Mouse (Mus musculus) adrenal gland, adult 8-10 months (tissue): ENCODE measurements around the gene Atp6v1b1. TPM values are rescaled to one million over a fixed set of nuclear protein-coding genes. Genes with fewer than 3 reads are reported as not detected.

Source experiments
- DNase-seq: peaks from one replicate; pipeline ENCODE4 v3.0.0; 2022
- total RNA-seq, 4 experiments: library from RNA; stranded (reverse); gene quantifications; 2 replicates each; pipeline ENCODE4 v1.2.4; 2022

Atp6v1b1 gene
- not detected for total RNA-seq

DNA sequence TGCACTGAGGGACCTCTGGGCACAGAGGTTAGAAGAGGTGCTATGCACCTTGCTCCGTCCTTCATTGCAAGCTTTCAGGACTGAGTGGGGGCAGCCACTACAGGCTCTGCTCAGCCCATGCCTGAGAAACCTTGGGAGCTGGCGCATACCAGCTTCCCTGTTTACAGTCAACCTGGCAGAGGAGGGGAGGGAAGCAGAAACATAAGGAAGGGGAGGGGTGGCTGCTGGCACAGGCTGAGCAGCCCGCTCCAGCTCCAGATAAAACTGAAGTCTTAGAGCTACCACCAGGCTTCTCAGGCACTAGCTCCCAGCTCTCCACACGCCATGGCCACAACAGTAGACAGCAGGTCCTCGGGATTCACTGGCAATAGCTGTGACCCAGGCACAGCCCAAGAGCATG lies at the start of gene Atp6v1b1:
Gene Atp6v1b1 (plus strand): TSS at position 230 of the 400 bp plus-strand sequence.
- DNase-seq = no peak

DNA sequence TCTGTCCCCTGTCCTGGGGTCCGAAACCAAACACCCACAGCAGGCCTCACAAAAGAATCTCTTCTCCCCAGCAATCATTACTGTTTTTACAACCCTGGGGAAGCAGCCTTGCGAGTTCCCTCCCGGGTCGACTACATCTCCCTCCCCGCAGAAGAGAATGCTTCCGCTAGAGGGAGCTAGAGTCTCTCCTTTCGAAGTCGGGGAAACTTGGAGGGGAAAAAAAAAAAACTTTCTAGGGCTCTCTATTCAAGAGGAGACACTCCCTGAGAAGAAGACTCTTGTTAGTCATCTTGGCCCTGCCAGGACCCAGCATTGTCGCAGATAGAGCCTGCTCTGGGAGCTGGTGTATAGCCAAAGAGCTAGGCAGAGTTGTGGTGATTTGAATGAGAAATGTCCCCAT lies 49.0 kb upstream of the Atp6v1b1 start:
- DNase-seq = no peak

DNA sequence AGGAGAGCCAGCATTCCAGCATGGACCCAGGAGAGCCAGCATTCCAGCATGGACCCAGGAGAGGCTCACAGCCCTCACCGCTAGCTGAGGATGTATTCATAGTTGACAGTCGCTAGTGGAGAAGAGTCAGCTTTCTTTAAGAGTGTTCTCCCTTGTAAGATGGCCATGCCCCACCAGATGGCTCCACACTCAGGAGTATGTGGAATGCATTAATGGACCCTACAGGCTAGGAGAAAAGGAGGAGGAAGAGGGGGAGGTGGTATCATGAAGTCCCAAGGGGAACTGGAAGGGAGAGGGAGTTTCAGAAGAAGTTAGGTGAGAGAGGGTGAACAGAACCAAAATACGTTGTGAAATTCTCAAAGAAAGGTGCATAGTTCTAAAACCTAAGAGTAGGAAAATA lies 47.1 kb upstream of the Atp6v1b1 start:
- DNase-seq = no peak

DNA sequence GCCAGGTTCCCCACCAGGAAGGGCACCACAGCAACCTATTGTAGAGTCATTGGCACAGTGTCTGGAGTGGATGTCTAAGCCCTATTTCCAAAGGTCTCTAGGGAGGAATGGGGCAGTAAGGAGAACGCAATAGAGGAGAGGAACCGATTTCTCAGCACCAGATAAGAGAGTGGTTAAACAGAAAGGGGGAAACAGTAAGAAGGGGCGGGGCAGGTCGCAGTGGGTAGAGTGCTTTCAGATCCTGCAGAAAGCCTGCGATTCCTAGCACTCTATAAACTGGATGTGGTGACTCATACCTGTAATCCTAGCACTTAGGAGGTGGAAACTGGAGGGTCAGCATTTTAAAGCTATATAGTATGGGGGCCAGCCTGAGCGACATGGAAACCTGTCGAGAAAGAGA lies 46.1 kb upstream of the Atp6v1b1 start:
- no peak for DNase-seq

DNA sequence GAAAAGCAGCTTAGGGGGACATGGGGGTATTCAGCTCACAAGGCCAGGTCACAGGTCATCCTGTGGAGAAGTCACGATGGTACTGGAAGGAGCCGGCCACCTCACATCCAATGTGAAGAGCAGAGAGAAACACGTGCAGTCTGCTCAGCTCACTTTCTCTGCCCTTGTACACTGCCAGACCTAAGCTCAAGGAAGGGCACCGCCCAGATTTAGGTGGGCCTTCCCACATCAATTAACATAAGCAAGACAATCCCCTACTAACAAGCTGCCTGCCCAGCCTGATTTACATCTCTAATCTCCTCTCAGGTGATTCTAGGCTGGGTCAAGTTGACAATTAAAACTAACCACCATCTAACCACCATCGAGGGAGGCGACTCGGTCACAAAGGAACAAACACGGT lies 44.9 kb upstream of the Atp6v1b1 start:
- DNase-seq = no peak

DNA sequence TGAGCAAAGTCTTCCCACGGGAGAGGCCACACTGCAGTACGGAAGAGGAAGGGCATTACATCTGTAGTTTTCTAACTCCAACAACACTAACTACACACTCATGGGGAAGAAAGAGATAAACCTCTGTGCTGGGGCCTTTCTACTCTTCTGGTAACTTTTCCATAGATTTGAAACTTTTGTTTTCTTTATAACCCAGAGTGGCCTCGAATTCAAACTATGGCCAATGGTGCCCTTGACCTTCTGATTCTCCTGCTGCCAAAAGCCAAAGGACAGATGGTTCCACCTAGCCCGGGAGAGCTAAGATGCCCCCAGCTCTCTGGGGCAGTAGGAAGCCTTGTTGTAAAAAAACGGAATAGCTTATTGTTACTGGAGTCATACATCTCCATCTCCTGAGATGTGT lies 42.8 kb upstream of the Atp6v1b1 start:
- no peak for DNase-seq

DNA sequence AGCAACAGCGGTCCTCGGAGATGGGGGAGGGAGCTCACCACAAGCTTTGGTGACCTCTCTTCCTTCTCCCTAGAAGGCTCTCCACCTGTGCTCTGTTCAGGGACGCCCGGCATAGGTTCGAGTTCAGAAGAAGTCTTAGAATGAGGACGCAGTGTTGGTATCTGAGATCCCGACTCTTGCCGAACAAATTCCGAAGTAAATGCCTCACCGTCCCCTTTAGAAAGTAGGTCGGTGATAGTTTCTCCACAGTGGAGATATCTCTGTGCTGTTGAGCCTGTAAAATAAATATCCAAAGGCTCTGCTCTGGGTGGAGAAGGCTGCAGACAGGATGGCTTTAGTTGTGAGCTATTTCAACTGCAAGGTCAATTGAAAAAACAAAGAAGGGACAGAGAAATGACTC lies 41.8 kb upstream of the Atp6v1b1 start:
- DNase-seq = no peak

DNA sequence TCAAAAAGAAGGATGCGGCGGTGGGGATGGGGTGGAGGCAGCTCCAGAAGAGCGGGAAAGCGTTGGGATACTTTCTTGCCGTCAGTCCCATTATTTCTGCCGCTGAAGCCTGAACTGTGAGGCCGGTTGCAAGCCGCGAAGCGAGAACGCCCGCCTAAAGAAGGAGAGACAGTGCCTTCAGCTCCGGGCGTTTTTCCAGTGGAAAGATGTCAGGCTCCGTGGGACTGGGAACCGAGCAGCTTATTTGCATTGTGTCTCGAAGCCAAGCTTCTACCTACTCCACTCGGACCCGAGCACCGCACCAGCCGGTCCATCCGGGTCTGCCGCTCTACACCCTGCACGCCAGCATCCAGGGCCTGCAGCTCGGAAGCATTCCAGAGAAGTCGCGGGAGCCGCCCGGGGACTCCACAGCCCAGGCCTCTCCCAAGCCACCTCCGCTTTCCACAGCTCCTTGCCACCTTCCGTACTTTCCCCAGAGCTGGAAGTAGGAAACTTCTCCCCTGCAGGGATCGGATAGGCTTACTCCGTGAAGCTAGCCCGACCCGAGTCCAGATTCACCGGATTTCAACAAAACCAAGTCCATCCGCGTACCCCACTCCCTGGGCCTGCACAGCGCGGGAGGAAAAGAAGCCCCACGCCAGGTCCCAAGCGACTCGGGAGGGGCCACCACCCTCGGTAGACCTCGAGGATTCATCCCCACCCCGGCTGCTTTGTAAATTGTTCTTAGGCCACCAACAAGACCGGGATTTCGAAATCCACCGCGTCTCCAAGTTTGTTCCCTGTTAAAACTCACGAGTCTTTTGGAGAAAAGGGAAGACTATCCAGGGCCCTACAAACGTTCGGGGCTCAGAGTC lies 40.4 kb upstream of the Atp6v1b1 start:
- no peak for DNase-seq

DNA sequence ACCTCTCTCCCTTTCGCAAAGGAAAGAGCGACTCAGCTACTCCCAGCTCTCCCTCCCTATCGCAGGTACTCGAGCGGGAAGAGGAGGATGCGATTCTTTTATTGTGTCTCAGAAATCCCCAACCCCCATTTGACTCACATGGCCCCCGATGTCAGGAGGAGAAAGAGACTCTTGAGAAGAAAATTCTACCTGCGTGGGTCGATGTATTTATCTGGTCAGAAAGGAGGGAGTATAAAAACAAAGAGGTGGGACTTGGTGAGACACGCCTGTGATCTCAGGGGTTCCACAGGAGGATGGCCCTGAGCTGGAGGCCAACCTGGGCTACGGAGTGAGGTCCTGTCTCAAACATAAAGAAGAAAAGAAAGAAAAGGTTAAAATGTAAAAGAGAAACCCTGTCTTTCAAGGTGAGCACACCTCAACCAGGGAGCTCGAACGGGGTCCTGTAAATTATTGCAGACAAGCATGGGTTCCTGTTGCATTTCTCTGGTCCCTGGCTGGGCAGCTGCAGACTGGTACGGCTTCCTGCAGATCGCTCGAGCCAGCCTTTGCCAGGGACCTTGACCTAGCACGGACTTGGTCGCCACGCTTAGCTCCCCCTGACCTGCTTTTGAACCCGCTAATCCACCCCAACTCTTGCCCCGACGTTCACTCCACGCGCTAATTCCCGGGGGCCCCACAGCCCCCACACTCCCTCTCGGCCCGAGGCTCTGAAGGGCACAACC lies 39.6 kb upstream of the Atp6v1b1 start:
- no peak for DNase-seq

DNA sequence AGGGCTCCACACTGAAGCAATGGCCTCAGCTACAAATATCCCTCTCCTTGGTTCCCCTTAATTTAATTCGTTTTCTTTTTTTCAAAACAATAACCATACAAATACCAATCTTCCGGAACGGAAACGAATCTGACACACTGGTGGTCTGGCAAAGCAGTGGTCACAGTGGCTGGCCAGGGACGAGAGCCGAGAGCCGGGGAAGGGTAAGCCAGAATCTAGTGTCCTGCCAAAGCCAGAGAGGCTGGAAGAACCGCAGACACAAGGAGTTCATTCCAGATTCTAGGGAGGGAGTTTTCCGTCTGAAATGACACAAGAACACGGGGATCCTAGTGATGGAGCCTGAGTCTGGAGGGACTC lies 39.1 kb upstream of the Atp6v1b1 start:
- no peak for DNase-seq

DNA sequence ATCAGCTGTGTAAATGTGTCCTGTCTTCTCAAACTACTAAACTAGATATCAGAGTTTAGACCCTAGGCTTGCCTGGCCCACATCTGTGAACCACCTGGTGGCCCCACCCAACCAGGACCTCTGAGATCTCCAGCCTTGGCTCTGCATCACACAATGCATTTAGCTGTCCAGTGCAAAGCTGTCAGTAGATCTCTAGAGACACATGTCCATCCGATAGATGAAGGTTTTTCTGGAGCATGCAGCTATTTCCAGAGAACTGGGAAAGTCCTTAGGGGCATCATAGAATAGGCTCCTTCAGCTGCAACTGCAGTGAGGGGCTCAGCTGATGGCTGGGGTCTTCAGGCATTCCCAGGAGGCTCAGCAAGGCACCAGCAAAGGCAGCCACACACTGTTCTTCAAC lies 38.5 kb upstream of the Atp6v1b1 start:
- no peak for DNase-seq

DNA sequence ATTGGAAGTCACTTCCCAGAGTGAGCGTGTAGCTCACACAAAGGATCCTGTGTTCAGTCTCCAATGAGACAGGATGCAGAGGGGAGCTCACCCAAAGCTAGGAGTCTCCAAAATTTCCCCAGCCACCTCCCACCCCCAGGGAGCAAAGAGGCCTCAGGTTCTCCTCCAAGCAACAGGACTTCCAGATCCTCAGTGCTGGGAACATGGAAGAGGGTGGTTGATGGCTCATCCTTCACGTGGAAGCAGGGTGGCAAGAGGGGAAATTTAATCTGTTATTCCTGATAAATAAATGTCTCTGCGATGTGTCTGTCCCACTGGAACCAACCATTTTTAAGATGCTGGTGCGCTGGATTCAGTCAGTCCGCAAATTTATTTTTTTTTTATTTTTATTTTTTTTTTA lies 38.1 kb upstream of the Atp6v1b1 start:
- no peak for DNase-seq

DNA sequence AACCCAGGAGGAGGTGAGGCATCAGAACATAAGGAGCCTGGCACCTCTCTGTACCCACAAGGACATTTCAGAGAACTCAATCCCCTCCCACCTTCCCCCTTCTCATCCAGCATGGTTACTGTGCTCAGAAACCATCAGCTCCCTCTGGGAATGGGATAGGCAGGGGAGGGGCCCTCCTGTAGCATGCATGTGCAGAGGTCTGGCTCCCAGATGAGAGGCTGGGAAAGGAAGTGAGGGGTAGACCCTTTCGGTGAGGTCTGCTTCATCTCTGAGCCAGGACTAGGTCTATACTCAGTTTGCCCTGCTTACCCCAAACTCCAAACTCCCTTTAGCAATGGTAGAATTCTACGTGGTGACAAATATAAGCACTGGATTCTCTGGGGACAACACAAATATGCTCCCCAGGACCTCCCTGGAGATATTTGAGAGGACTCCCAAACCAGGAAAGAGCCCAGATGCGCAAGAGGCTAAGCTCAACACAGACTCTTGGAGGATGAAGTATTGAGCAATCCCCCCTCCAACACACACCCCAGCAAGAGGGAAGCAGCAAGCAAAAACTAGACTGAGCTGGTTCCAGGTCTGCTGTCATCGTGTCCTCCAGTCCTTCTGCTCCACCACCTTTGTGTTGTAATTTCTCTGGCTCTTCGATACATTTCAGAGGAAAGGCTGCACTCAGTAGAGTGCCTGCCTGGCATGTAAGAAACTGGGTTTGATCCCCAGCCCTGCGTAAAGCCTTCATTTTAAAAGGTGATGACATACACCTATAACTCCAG lies 34.9 kb upstream of the Atp6v1b1 start:
- DNase-seq = no peak

DNA sequence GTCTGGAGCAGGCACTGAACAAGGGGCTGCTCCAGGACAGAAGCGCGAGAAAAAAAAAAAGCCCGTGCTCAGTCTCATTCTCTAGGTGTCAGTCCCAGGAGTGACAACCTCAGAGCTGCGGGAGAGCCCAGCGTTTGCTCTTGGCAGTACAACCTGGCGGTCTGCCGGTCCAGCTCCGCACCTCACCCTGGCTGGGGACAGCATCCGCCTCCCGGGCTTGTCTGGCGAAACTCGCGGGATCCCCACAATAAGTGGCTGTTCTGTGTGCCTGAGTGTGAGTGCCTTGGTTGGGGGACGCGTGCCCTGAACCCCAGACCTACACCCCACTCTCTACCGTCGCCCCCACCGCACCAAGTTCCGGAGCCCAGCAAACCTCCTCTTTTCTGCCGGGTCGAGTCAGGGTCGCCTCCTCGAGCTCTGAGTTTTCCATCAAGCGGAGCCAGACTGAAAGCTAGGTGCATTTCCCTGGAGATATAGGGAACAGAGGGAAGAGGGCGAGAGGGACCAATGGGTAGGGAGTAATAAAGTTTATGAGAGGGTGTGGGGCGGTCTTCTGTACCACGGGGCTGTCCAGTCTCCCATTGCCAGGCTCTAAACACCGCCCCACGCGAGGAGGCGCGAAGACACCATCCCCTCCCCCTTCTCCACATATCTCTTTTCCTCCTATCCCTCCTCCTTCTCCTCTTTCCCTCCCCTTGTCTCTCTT lies 32.3 kb upstream of the Atp6v1b1 start:
- no peak for DNase-seq

DNA sequence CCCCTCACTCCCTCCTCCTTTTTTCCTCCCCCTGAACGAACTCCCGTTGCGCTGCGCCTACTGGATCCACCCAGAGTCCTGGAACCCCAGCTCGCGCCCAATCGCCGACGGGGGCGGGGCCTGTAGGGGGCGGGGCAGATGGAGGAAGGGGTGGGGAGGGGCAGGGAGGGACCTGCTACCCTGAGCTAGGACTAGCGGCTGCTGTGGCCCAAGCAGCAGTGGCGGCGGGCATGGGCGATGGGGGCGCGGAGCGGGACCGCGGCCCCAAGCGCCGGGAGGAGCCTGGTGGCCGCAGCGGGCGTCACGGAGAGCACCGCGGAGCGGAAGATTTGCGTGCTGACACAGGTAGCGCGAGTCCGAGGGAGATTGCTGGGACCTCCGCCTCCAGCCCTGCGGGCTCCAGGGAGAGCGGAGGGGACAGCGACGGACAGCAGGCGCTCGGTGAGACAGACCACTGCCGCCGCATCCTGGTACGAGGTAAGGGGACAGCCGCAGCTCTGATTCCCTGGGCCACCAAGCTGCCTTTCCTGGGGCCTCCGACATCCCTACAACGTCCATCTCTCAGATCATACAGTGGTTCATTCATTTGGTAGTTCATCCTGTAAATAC lies 31.6 kb upstream of the Atp6v1b1 start, which contains the start of gene Vax2:
Gene Vax2 (plus strand): TSS at position 198 of the 609 bp plus-strand sequence.
- peak; percentile 68 for DNase-seq

DNA sequence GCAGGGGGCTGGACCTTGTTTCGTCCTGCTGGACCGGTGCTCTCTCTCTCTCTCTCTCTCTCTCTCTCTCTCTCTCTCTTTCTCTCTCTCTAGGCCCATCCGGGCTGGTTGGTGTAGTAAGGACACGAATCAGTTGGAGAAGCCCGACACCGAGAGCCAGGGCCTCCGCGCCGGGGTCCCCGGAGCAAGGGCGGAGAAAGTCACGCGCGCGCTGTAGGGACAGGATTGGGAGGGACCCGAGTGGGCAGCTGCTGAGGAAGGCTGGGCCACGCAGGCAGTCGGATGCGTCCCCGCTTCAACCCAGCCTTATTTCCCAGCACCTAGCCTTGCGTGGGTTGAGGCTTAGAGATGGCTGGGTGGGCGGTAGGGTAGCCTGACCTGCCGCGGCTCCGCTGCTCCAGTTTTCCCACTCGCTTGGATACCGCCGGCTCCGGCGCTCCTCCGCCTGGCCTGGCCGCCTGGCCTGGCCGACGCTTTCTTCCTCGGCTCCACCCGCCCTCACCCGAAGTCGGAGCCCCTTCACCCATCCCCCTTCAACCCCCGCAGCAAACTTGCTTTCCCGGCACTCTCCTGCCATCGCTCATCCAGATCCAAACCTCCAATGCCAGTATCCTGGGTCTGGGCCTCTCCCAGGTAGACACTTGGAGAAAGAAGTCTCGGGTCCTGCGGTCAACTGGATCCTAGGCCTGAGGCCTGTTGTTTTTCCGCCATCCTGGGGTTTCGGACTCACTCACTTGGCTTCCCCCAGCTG lies 30.9 kb upstream of the Atp6v1b1 start:
- DNase-seq = no peak

DNA sequence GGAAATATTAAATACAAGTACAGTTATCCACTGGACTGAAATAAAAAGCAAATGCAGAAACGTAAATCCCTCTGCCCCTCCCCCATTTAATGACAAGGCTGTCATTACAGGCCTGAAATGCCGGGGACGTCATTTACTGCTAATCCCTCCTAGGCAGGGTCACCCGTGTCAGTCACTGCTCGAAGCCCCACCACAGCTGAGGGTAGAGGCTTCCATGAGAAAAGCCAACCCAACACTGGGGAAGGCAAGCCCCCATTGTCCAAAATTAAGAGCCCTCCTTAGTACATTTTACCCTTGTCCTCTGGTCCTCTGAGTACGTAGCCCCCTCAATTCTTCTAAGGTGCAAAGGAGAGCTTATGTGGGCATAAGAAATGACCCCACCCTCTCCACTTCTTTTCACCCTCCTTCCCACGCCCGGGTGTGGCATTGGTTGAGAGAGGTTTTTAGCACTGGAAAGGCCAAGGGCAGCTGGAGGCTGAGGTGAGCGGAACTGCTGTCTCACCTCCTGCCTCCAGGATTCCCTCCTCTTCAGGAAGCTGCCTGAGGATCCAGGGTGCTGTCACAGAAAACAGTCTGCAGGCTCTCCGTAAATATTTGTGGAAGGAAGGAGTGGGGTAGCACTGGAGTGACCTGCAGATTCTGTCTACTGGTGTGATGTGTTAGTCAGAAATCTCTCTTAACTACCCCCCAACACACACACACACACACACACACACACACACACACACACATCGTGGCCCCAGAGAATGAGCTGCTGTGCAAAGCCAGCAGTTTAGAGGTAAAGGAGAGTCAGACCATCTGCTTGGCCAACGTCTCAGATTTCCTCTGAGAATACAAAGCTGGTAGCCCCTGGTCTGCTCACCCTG lies 29.3 kb upstream of the Atp6v1b1 start:
- DNase-seq = no peak

DNA sequence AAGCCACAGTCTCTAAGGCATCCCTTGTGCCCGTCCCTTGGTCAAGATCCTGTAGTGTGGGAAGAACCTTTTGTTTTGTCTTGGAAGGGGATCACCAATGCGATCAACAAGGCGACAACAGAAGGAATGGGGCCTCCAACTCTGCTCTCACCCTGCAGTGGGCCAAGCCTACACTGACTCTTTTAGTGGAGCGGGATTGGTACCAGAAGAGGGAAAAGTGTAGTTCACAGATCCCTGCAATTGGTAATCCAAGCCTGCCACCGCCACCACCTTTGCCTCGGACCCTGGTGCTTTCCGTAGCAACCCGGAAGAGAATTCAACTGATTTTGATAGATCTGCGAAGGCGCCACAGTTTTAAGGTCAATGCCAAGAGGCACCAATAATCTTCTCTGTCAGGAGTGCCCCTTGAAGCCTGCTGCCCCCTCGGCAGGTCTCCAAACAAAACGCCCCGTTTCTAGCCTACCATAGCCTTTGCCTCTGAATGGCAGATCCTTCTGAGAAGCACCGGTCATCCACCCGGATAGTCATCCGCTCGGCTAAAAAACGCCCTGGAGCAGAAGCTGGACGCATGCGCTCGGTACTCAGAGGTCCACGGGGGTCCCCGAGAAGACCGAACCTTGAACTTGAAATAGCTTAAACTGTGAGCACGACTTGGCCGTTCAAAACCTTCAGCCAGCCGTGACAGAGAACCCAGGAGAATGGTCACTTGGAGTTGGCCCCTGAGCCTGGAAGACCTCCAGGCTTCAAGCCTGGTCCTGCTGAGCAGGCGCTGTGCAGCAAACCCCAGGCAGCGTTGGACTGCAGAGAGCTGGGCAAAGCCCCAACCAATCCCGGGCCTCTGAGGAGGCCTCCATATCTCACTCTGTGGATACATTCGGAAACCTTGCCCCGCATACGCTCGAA lies 28.3 kb upstream of the Atp6v1b1 start:
- DNase-seq = no peak
